Mouse (Mus musculus) spleen, adult 2 months (tissue): ENCODE measurements at regions not wholly inside any gene's neighbourhood (a gene's known extent, or its start where the extent isn't known, plus 50 kb on each side); places are given as distances from the start of the nearest gene placed in this dataset.

Source experiments
- DNase-seq, 2 experiments: peaks; one replicate each; pipeline versions ENCODE4 v3.0.0 to v3.0.0-alpha.2; 2012 to 2021; ENCODE audit warnings: low spot score in 2 of 2, low read depth in 1 of 2
- H3K27ac ChIP-seq: fragments of 200-500 bp; 2 replicates; pipeline ENCODE4 v1.5.1; 2012; ENCODE audit warnings: low read length, inconsistent platforms; ENCODE audit not compliant: insufficient read depth
- H3K27me3 ChIP-seq: fragments of 200-500 bp; 2 replicates; pipeline ENCODE4 v1.6.1; 2012; ENCODE audit warnings: mild to moderate bottlenecking, moderate library complexity, low read length, inconsistent platforms; ENCODE audit not compliant: control insufficient read depth, insufficient read depth
- H3K36me3 ChIP-seq: fragments of 200-500 bp; 2 replicates; pipeline ENCODE4 v1.6.1; 2012; ENCODE audit warnings: mild to moderate bottlenecking, low read length, inconsistent platforms; ENCODE audit not compliant: control insufficient read depth, insufficient read depth
- H3K4me1 ChIP-seq: fragments of 200-500 bp; 2 replicates; pipeline ENCODE4 v1.6.1; 2011; ENCODE audit warnings: inconsistent platforms; ENCODE audit not compliant: control insufficient read depth, insufficient read depth, insufficient read length
- H3K4me3 ChIP-seq: fragments of 200-500 bp; 2 replicates; pipeline ENCODE4 v1.5.1; 2011; ENCODE audit warnings: mild to moderate bottlenecking, inconsistent platforms; ENCODE audit not compliant: insufficient read depth, insufficient read length; ENCODE audit errors: extremely low read depth
- CTCF ChIP-seq: fragments of 200-500 bp; IDR thresholded peaks from 2 replicates; pipeline ENCODE4 v1.5.1; 2011; ENCODE audit warnings: mild to moderate bottlenecking, inconsistent platforms; ENCODE audit not compliant: insufficient read depth, insufficient read length, insufficient replicate concordance; ENCODE audit errors: extremely low read depth
- POLR2A ChIP-seq: fragments of 200-500 bp; IDR thresholded peaks from 2 replicates; pipeline ENCODE4 v1.6.1; 2011; ENCODE audit warnings: low read depth, low read length, inconsistent platforms
- WGBS: fragments of 180-500 bp; shearing (Covaris S2); methylation state at CpG from one replicate; pipeline ENCODE4 v1.1.7; 2018; 5-methylcytosine and 5-hydroxymethylcytosine counted together

- H3K27me3 ChIP-seq, result no peaks in the 10 kb centered on the region
- TF ChIP-seq CTCF (no peak), POLR2A (no peak)
- H3K4me1 ChIP-seq, result no peaks in the 10 kb centered on the region
- no peak for DNase-seq
- no peaks in the 10 kb centered on the region for H3K36me3 ChIP-seq
- no peak overlapping the region for H3K4me3 ChIP-seq
- 87% methylated on average over 5 of the region's 5 CpGs for WGBS
- no peak overlapping the region for H3K27ac ChIP-seq
Measured at GRCm38 (mm10) chr3:129450671-129451070, 81.5 kb upstream of the Elovl6 start.

DNA sequence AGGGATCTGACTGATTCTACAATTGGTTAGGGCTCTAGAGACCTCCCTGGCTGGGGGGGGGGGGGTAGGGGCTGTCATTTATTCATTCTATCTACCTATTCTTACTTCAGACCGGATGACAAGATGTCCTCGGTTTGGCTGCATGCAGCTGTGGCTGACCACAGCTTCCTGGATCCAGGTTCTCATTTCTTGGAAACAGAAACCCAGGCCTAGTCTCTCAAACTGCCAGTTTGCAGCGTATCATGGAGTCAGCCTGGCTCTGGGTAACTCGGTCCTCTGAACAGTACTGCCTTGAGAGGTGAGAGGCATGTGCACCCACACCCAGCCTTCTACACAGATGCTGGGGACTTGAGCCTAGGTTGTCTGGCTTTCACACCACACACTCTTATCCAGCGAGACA, 62.1 kb upstream of the Elovl6 start:
- WGBS, result 14% methylated on average over 5 of the region's 5 CpGs
- TF ChIP-seq POLR2A, result no peak
- H3K4me3 ChIP-seq, result no peak overlapping the region
- H3K4me1 ChIP-seq, result no peaks in the 10 kb centered on the region
- H3K36me3 ChIP-seq, result no peaks in the 10 kb centered on the region
- DNase-seq, result no peak
- H3K27me3 ChIP-seq, result no peaks in the 10 kb centered on the region
- no peak overlapping the region for H3K27ac ChIP-seq

DNA sequence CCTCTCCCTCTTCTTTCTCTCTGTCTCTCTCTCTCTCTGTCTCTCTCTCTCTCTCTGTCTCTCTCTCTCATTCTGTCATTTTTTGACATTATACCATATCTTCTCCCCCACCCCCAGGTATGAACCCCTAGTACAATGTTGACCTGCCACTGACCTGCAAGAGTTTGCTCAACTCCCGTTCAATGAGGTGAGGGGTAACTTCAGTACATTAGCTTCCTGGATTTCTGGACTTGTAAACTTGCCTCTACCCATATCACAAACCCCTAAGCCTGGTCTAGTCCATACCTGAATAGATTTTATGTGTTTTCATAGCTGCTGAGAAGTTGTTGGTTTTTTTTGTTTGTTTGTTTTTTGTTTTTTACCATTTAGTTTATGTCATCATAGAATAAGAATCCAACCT, 60.8 kb upstream of the Elovl6 start:
- WGBS, result 73% methylated on average over 1 of the region's 1 CpGs
- H3K4me3 ChIP-seq, result no peak overlapping the region
- TF ChIP-seq CTCF, result no peak
- no peak for TF ChIP-seq POLR2A
- no peak for DNase-seq
- H3K4me1 ChIP-seq, result no peaks in the 10 kb centered on the region
- H3K36me3 ChIP-seq, result no peaks in the 10 kb centered on the region
- H3K27ac ChIP-seq, result no peak overlapping the region
- H3K27me3 ChIP-seq, result no peaks in the 10 kb centered on the region

GRCm38 (mm10) chr3:129472008-129472407, 60.1 kb upstream of the Elovl6 start:
- Histone ChIP-seq H3K4me1 (no peaks in the 10 kb centered on the region), H3K36me3 (no peaks in the 10 kb centered on the region), H3K4me3 (no peak overlapping the region), H3K27ac (no peak overlapping the region), H3K27me3 (no peaks in the 10 kb centered on the region)
- TF ChIP-seq POLR2A, result no peak
- TF ChIP-seq CTCF, result no peak
- WGBS, result 77% methylated on average over 10 of the region's 10 CpGs
- no peak for DNase-seq

GRCm38 (mm10) chr3:129474451-129474850, 57.7 kb upstream of the Elovl6 start:
- TF ChIP-seq CTCF, result no peak
- no peak for TF ChIP-seq POLR2A
- H3K27me3 ChIP-seq, result no peaks in the 10 kb centered on the region
- no peak overlapping the region for H3K4me3 ChIP-seq
- H3K4me1 ChIP-seq, result no peaks in the 10 kb centered on the region
- WGBS, result 91% methylated on average over 7 of the region's 7 CpGs
- no peak overlapping the region for H3K27ac ChIP-seq
- DNase-seq, result no peak
- H3K36me3 ChIP-seq, result no peaks in the 10 kb centered on the region

DNA sequence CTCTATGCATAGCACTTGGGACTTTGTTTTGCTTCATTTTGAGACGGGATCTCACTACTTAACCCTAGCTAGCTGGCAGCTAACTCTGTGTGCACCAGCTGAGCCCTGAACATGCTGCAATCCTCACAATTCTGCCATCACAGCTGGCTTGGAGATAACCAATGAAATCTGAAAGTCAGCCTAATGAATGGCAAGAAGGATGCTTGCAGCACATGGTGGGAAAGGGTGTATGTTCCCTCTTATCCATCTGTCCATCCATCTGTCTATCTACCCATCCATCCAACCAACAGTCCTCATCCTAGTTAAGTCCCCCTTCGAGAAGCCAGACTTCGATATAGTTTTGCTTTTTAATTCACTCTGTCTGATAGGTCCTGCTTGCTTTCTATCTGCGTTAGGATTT, 55.9 kb upstream of the Elovl6 start:
- TF ChIP-seq CTCF (no peak), POLR2A (no peak)
- no peak for DNase-seq
- H3K4me1 ChIP-seq, result no peaks in the 10 kb centered on the region
- no peak overlapping the region for H3K27ac ChIP-seq
- 89% methylated on average over 4 of the region's 4 CpGs for WGBS
- no peak overlapping the region for H3K4me3 ChIP-seq
- H3K27me3 ChIP-seq, result no peaks in the 10 kb centered on the region
- no peaks in the 10 kb centered on the region for H3K36me3 ChIP-seq

DNA sequence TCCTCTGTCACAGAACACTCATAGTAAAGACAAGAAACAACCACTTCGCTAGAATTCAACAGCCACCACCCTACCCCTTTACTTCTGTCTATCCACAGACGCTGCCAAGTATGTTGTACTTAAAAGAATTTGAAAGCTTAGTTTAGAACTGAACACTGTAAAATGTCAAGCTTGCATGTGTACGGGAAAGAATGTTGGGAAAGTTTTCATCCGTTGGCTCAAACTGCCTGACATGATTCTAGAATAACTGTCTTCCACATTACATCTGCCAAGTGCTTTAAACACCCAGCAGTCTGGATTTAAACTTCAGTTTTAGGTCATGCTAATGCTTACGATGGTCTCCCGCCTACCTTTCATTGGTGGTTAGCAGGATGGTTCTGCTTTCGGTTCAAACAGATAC, 54.1 kb upstream of the Elovl6 start:
- H3K4me3 ChIP-seq, result no peak overlapping the region
- TF ChIP-seq CTCF (no peak), POLR2A (no peak)
- WGBS, result 89% methylated on average over 7 of the region's 7 CpGs

More for the DNA sequence above, 54.1 kb upstream of the Elovl6 start:
- Histone ChIP-seq H3K4me1 (no peaks in the 10 kb centered on the region), H3K27me3 (no peaks in the 10 kb centered on the region), H3K36me3 (no peaks in the 10 kb centered on the region), H3K27ac (no peak overlapping the region)
- no peak for DNase-seq
